Mouse (Mus musculus) right cerebral cortex, postnatal 14 days (tissue): ENCODE data around the gene Rmnd5a.

Source experiments
- DNase-seq: peaks from one replicate; pipeline ENCODE4 v3.0.0; 2022

Gene Rmnd5a

DNA sequence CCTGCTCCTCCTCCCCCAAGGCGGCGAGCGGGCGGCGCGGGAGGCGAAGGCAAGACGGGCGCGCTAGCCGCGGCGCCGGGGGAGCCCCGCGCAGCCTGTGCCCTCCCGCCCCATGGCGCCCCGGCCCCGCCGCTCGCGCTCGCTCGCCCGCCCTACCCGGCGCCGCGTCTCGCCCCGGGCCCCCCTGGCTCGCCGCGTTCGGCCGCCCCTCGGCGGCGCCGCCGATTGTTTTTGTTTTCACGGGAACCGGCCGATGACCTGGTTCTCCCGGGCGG, 283 bp downstream of the Rmnd5a start:
- DNase-seq, result no peak

DNA sequence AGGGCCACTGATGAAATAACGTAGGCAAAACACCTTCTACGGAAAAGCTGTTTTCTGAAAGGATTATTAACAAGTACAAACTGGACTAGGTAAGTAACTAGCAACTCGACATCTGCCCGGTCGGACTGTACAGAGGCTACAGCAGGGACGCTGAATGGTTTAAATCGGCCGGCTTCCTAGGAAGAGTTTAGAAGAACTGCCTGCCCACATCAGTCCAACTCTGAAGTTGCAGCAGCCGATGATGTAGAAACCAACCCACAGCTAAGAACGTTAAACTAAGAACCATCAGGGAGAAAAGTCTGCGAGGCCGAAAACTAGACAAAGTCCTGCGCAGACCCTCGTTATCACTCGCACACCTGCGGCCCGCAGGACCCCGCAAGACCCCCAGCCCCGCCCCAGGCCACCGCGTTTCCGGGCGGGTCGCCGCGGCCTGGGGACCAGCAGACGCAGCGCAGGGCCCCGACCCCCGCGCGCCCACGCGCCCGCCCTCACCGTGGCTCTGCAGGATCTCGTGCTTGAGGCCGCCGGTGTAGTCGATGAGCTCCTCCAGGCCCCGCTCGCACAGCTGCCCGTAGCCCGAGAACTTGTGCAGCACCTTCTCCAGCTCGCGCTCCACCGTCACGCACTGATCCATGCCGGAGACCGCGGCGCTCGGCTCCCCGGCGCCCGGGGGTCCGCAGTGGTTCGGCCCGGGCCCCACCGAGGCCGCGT, 776 bp downstream of the Rmnd5a start:
- peak; percentile 55 for DNase-seq

DNA sequence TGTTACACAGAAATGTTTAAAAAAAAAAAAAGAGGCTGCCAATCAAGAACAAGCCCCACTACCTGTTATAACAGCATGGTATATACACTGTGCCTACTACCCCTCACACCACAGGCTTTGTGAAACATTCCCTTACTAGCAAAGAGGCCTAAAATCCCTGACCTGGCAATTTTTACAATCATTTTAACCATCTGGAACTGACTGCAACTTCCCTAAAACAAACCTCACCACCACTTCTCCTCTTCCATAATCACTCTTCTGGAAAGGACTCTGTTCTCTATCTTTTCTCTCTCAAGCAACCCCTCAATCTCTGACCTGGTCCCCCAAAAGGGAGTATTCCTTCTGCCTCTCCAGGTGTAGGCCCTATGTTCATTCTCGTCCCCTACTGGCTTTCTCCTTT, 2.4 kb downstream of the Rmnd5a start:
- DNase-seq, result no peak

DNA sequence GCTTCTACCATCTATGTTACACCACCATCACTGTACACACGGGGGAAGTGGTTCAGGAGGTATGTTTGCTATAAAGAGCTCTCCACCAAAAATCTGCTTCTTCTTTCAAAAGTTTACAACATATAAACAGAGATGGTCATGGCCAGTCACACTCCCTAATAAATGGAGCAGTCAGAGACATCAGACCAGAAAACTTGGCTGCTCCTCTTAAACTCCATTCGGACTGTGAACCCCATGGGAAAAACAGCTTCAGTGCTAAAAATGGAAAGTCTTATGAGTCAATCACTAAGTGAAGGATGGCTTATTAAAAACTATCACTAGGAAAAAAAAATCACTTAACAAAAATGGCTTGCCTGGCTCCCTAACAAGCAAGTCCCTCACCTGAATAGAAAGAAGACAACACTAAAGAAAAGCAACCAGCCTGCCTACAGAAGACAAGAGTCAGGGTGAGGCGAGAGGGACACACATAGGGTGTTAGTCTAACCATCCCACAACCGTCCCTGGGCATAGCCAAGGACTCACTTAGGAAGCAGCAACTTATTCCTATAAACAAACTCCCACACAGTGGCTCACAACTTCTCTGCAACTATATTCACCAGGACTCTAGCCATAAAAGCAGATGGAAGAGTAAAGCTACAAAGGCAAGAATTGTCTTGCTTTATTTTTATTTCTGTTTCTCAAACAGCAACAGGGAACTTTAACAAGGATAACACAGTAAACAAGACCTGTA, 12.3 kb downstream of the Rmnd5a start:
- DNase-seq, result no peak

DNA sequence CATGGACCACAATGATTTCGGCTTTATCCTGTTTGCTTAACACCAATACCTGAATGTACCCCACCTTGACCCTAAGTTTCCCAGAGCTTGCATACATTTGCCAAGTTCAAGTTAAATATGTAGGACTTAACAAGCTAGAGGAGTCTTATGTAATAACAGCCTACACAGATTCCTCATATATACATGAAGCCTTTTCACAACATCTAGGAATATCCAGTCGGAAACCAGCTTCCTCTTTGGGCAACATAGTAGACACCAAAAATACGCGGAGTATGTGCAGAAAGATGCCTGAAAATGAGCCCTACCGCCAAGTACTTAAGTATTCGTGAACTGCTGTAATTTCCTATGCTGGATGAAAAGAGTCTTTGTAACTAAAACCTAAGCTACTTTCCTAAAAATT, 14.8 kb downstream of the Rmnd5a start:
- DNase-seq, result no peak

DNA sequence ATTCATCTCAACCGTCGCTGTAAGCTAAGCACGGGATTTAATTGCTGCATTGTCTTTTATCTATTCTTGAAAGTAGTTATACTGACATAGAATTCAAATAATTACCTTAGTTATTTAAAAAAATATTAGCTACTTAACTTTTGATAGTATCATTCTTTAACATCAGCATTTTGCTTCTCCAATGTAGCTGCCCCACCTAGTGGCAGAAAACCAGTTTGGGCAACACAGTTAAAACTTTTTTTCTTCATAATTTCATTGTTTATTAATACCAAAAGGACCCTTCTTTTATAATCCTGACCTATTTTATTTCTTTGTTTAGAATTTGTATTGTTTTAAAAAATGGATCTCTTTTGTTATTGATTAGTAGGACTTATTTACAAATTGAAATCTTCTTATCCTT, 17.3 kb downstream of the Rmnd5a start:
- peak; percentile 17 for DNase-seq

DNA sequence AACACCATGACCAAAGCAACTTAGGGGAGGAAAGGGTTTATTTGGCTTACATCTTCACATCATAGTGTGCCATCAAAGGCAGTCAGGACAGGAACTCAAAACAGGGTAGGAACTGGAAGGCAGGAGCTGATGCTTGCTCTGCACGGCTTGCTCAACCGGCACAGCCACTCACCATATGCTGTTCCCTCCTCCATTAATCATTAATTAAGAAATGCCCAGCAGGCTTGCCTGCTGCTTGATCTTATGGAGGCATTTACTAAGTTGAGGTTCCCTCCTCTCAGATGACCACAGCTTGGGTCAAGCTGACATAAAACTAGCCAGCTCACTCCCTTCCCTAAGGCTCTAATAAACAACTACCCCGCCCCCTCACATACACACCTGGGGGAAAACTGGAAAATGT, 18.3 kb downstream of the Rmnd5a start:
- no peak for DNase-seq

DNA sequence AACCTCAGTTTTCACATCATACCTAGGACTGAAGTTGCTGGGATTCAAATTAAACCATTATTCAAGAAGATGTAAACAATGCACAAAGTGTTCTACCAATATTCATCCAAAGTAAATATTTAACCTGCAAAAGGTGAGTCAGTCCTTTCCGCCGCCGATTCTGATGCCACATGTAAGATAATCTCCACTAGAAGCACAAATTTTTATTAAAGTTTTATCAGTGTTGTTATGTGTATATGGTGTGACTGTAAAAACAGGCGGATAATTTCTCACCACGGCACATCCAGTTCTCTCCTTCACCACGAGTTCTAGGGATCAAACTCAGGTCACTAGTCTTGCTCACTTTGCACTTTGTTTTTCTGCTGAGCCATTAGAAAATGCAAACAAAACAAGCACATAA, 19.6 kb downstream of the Rmnd5a start:
- DNase-seq, result no peak

DNA sequence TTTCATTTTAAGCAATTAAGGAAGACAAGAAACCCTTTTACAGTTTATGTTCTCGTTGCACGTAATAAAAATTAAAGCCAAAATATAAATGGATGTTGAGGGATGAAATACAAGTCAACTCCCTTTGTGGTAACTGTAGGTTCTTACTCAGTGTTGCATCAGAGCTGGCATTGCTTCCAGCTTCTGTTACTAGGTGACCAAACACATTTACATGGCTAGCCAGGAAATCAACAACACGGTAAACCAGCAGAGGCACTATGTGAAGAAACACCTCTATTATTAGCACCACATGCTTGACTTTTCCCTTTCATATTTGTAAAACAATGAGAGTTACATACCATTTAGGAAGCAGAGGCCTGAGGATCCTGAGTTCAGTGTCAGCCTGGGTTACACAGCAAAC, 21.6 kb downstream of the Rmnd5a start:
- no peak for DNase-seq

DNA sequence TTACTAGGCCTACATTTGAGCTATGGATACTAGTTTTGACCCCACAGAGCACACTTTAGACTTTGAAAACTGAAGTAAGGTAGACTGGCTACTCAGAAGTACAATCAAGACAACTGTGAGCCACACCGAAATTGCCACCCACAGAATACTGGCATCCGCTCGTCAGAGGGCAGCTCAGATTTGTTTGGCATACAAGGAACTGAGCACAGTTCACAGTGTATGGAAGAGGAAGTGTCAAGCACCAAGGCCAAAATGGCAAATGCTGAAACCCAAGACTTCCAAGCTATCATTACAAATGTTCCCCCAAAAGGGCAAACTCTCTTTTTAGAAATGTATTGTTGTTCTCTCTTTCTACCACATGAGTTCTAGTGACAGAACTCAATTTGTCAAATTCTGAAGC, 25.0 kb downstream of the Rmnd5a start:
- no peak for DNase-seq

DNA sequence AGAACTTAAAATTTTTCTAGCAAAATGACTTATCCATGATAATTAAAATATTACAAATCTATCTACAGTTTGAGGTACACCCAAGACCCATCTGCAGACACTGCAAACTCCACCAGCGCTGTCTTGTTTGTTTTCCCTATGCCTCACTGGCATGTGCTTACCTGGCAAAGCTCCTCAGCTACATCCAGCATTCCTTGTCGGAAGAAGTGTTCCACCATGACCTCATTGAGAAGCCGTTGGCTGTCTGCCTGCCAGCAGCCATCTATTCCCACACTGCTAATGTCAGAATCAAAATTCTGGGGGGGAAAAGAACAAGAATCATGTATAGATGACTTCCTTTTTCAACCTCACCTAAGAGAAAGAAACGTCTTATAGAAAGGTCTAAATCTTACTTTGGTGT, 25.8 kb downstream of the Rmnd5a start:
- DNase-seq, result no peak

DNA sequence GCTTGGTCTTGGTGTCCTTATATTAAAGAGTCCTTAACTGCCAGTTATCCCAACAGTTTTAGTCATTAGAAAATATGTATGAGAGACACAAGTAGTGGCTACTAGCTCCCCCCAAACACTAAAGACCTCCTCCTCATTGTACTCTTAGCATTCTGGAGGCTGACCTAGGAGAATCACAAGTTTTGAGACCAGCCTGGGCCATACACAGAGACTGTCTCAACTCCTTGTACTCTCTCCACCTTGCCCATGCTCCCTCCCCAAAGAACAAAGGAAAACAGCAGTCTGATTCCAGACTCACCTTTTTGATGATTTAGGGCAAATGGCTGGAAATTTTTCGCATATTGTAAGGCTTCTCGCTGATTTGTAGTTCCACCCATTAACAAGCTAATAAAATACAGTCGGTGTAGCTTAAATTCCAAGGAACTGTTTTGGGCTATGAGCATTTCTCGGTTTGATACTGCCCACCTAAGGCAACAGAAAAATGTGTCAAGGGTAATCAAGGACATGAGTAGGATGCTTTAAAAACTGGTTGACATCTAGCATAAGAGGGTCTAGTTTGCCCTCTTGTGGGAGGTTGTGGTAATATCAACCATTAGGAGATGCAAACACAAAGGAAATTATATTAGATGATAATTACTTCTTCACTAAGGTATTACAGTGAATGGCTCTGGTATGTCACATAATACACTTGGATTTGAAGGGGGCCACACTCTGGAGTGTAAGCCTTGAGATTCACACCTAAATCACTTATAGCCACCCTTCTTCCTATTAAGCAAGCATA, 41.4 kb downstream of the Rmnd5a start:
- no peak for DNase-seq

DNA sequence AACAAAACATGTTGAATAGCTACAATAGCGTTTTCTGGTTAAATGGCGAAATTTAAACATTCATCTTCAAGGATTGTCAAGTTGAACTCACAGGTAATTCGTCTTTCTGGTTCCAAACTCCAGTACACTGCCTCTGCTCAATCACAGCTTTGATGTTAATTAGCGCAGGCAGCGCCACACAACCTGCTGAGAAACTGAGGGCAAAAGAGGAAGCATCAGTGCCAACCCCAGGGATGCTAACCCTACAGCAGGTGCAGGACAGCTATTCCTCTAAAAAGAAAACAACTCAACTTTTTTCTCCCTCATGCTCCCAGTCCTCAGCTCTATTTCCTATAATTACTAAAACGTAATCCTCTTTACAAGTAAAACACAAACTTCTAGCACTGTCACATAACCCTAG, 43.7 kb downstream of the Rmnd5a start:
- no peak for DNase-seq

DNA sequence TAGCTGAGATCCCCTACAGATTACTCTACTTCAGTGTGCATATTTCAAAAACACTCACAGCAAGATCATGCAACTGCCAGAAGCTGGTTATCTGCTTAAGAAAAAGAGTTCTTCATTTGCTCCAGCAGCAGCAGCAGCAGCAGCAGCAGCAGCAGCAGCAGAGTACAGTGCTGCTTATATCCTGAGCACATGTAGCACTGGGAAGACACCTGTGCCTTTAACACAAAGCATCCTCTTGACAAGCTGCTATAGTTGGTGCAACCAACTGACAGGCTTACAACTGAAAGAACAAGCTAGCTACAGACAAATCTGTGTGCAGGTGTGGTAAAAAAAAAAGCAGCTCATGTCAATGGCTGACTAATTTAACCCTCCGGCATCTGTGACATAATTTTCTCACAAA, 44.4 kb downstream of the Rmnd5a start:
- DNase-seq, result no peak

DNA sequence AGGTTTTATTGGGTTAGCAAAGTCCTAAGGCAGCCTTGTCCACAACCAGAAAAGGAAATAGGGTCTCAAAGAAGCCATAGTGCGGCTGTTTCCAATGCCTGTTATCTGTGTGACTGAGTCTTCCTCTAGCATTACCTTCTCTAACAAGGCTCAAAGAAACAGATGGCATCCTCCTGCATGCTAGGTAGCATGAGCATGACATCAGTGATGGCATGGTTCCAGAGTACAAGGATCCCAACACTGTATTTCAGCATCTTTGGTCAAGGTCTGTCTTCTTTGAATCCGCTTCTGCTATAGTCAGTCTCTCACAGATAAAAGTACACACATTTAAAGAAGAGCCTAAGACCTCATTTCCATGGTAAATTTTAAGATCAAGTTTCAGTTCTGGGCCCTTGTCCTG, 49.9 kb downstream of the Rmnd5a start:
- no peak for DNase-seq

DNA sequence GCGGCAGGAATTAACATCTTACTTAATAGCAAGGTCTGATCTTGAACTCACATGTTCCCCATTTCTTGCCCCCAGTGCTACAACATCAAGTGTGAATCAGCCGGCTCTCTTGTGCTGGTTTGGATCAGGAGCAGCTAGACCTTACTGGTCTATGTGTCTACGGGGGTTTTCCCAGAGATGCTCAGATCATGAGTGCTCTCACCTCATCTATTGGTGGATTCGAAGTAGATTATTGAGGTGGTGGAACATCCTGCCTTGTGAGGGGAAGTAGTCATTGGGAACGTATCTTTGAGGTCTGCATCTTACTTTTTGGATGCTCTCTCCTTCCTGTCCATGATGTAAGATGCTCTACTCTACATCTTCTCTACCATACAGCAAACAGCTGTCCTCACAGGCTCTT, 58.8 kb downstream of the Rmnd5a start:
- DNase-seq, result no peak

DNA sequence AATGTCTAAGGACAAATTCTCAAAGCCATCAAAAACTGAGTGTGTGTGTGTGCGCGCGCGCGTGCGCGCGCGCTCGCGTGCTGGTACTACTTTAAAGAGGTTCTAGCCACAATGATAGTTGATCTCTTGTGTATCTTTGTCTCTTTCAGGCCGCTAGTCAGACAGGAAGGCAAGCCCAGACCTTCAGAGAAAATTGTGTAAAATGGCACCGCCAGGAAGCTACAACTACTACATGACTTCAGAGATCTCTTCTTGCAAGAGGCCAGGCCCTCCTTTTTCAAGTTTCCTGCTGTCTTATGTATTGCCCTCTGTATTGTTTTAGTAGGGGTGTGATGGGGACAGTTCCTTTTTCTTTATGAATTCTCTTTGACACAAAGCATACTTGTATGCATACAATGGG, 63.7 kb downstream of the Rmnd5a start:
- no peak for DNase-seq

DNA sequence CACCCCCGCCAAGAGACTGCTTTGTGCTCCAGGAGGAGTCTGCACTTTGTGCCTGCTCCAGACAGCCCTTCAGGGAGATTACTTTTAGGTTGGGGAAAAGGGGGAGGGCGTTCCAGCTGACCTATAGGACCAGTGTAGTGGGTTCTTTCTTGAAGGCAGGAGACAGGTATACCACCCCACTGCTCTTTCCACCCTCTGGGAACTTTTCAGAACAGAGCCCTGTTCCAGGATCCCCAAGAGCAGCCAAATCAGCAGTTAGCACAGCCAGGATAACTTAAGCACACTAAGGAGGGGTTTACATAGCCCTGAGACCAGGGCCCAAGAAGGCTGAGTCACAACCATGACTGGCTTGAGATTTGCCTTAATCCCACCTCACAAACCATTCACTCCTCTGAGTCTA, 65.5 kb downstream of the Rmnd5a start:
- DNase-seq, result no peak

DNA sequence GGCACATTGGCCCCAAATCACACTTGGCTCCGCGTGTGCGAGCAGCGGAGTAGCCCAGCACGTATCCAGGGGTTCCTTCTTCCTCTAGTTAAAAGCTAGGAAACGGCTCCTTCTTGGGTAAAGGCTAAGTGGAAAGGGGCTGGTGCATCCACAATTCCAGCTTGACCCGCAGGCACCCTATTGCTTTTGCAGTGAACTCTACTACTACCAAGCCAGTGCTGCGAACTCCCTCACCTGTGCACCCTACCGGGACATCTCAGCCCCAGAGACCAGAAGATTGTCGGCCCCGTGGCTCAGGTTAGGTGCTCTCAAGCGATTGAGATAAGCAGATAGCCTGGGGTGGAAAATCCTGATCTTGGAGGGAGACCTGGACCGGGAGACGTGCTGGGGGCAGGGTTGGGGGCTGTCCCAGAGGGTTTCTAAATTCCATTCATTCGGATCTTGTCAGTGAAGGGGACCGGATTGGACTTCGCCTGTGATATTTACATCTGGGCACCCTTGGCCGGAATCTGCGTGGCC, 66.1 kb downstream of the Rmnd5a start:
- no peak for DNase-seq

DNA sequence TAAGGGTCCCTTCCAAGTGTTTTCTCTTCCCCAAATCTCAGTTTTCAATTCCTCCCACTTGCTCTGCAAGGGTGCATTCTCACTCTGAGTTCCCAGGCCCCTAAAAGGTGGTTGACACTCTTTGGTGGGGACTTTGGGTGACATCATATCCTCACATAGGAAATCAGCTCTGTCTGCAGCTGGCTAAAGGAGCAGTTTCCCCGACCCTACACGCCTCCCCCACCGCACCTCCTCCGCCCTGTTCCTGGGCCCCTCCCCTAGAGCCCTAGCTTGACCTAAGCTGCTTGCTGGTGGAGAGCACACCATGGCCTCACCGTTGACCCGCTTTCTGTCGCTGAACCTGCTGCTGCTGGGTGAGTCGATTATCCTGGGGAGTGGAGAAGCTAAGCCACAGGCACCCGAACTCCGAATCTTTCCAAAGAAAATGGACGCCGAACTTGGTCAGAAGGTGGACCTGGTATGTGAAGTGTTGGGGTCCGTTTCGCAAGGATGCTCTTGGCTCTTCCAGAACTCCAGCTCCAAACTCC, 67.1 kb downstream of the Rmnd5a start, which contains the start of gene Cd8a:
Cd8a (plus strand) TSS at position 179 of the 527 bp plus-strand sequence.
- no peak for DNase-seq

DNA sequence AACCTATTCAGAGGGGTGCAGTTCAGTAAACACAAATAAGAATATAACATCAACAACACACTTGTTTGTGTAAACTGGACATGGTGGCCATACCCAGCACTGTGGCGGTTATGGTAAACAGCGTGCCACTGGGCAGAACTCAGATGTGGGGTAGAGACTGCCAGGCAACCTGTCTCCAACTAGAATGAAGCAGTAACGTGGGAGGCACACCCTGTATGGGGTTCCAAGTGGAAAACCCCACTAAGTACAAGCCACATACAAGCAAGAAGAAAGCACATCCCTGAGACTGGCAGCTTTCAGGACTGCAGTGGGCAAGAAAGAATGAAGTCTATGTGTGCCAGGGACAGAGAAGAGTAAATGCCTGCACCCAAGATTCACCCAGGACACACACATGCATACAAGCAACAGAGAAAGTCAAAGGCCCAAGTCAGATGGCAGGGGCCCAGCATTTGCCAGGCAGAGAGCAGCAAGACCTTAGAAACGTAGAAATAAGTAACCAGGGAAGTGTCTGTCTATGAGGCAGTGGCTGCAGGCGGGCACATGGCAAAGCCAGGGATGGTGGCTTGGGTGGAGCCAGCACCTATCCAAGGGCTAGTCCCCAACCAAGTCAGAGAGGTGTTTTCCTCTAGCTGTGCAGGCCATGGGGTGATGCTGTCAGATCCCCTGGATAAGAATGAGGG, 68.3 kb downstream of the Rmnd5a start:
- no peak for DNase-seq

DNA sequence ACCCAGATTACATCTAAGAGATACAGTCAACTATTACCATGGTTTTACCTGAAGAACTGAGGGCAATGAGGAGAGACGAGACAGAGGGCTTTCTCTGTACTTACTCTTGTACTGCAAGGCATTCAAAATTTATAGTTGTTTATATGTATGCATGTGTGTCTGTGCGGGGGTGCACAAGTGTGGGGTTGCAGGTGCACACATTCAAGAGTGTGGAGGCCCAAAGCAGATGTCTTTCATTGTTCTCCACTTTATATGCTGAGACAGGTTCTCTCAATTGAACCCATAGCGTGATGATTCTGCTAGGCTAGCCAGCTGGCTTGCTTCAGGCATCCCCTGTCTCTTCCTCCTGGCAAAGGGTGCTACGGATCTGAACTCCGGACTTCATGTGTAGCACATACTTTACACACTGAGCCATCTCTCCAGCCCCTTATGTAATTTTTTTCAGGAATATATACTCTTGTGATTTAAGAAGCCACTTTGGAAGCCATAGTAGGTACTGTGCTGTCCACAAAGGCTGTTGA, 69.3 kb downstream of the Rmnd5a start:
- DNase-seq, result no peak

DNA sequence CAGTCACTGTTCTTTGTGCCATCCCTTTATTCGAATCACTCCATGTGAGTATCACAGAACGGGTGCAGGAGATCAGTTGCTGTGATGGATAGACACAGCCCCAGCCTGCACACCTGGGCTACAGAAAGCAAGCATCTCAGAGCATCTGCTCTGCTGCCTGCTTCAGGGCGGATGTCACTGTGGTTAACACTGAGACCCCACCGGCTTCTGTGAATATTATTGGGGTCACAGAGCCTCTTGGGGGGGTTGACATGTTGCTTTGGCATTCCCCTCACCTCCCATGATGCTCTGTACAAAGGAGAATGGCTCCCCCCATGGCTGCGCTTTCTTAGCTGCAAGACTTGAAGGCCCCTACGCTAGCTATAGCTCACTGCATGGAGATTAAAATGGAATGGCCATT, 71.0 kb downstream of the Rmnd5a start:
- DNase-seq, result no peak
